Mouse (Mus musculus) embryonic fibroblast, embryonic 13.5 days (primary cell): Measurements from ENCODE around the gene Oprm1.

Source experiments
- CTCF ChIP-seq: IDR thresholded peaks from 2 replicates; pipeline ENCODE4 v1.5.1; 2011; ENCODE audit warnings: mild to moderate bottlenecking, control low read depth, low read length, moderate library complexity, borderline replicate concordance; ENCODE audit not compliant: insufficient read depth
- POLR2A ChIP-seq: IDR thresholded peaks from 2 replicates; pipeline ENCODE4 v1.6.1; 2011; ENCODE audit warnings: low read depth, mild to moderate bottlenecking, control low read depth, low read length, moderate library complexity

GRCm38 (mm10) chr10:7076201-7076600, 317.9 kb downstream of the Oprm1 start:
- peak; percentile 79 for TF ChIP-seq CTCF
- no peak for TF ChIP-seq POLR2A
